ENCODE assay signal across 8 mouse cellular contexts in the genomic region with DNA sequence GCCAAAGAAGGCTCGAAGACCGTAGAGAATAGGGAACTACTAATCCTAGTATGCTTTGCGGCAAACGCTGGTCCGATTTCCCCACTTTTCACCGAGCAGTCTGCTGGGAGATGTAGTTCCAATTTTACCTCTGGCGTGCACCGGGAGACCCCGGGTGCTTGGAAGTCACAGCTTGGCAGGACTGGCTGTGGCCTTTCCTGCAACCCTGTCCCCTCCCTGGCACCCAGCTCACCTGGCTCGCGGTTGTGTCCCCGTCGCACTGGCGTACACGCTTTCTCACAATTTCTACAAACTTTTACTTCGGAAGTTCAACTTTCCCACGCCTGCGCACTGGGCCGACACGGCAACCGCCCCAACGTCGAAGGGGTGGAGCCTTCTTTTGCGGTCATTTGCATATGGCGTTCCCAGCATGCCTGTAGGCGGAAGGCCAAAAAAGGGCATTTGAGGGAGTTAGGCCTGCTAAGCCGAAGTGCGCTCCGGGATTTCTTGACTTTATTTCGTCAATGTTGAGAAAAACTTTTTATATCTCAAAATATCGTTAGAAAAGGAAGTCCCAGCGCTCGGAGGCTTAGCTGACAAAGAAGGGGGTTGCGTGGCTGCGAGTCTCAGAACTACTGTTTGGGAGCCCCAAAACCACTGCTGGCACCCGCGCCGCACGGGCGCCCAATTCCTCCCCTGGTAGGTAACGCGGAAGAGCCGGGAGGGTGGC. TPM values are rescaled to one million over a fixed set of nuclear protein-coding genes. Genes with fewer than 3 reads are reported as not detected.
A peak's percentile ranks its signal among the peaks of the same experiment; 100 is the strongest.
DNase-seq lines count a peak whose midpoint lies in the region; ATAC-seq and TF ChIP-seq lines count a peak whose summit lies in the region.

A gene (plus strand): TSS at position 418 of the 709 bp plus-strand sequence.

- peak within 1 kb of the TSS; percentile 73 for H3K4me3 ChIP-seq in embryonic facial prominence, embryonic 13.5 days
- peak within 1 kb of the TSS; percentile 93 for H3K4me3 ChIP-seq in kidney, adult 2 months (ENCODE audit: insufficient read depth, low read depth, low read length)
- peak within 1 kb of the TSS; percentile 58 for H3K4me3 ChIP-seq in limb, embryonic 12.5 days (replicated peaks)
- H3K4me3 ChIP-seq in midbrain, embryonic 15.5 days, result peak within 1 kb of the TSS; percentile 49
- peak within 1 kb of the TSS; percentile 92 for H3K4me3 ChIP-seq in spleen, adult 2 months (ENCODE audit: extremely low read depth, insufficient read depth, insufficient read length)

- ATAC-seq in embryonic facial prominence, embryonic 13.5 days (ENCODE audit: insufficient number of reproducible peaks, insufficient read depth, low FRiP score, low TSS enrichment, low read depth), result peak; percentile 87
- peak; percentile 86 for ATAC-seq in limb, embryonic 12.5 days (ENCODE audit: insufficient number of reproducible peaks, insufficient read depth, low FRiP score, low TSS enrichment, low read depth)
- ATAC-seq in midbrain, embryonic 15.5 days (replicated peaks), result peak; percentile 91

- H3K27me3 ChIP-seq in embryonic facial prominence, embryonic 13.5 days, result no peaks in the 10 kb centered on the region
- H3K27me3 ChIP-seq in kidney, adult 2 months (replicated peaks; ENCODE audit: control insufficient read depth, insufficient read depth, low read length), result no peaks in the 10 kb centered on the region
- no peaks in the 10 kb centered on the region for H3K27me3 ChIP-seq in limb, embryonic 12.5 days
- no peaks in the 10 kb centered on the region for H3K27me3 ChIP-seq in midbrain, embryonic 15.5 days (replicated peaks)
- H3K27me3 ChIP-seq in spleen, adult 2 months (ENCODE audit: control insufficient read depth, insufficient read depth, low read length), result no peaks in the 10 kb centered on the region

- no peak for TF ChIP-seq POLR2A in kidney, adult 2 months (IDR thresholded peaks at IDR 0.05; ENCODE audit: low read depth, low read length)
- peak; percentile 91 for TF ChIP-seq POLR2A in spleen, adult 2 months (IDR thresholded peaks at IDR 0.05; ENCODE audit: low read depth, low read length)

- H3K27ac ChIP-seq in embryonic facial prominence, embryonic 13.5 days, result peak within 1 kb of the TSS; percentile 89
- H3K27ac ChIP-seq in kidney, adult 2 months (ENCODE audit: insufficient read depth, low read depth, low read length), result peak within 1 kb of the TSS; percentile 95
- peak within 1 kb of the TSS; percentile 90 for H3K27ac ChIP-seq in limb, embryonic 12.5 days
- peak within 1 kb of the TSS; percentile 69 for H3K27ac ChIP-seq in midbrain, embryonic 15.5 days
- peak within 1 kb of the TSS; percentile 90 for H3K27ac ChIP-seq in spleen, adult 2 months (ENCODE audit: insufficient read depth, low read length)

- DNase-seq in 3134 (ENCODE audit: extremely low read depth, insufficient read length, low spot score), result peak; percentile 96
- DNase-seq in adrenal gland, postnatal 36 days, result peak; percentile 96
- peak; percentile 98 to 99 for DNase-seq in heart, adult 18-20 months
- peak; percentile 99 for DNase-seq in kidney, adult 2 months
- peak; percentile 96 to 97 for DNase-seq in spleen, adult 2 months (ENCODE audit: low read depth in 1 of 2, low spot score in 2 of 2)

- H3K4me1 ChIP-seq in embryonic facial prominence, embryonic 13.5 days, result peaks cover 27% of the 10 kb centered on the region
- H3K4me1 ChIP-seq in kidney, adult 2 months (ENCODE audit: control insufficient read depth, insufficient read depth, low read length), result peaks cover 11% of the 10 kb centered on the region; the same call in 1 of the 2 replicates
- peaks cover 33% of the 10 kb centered on the region for H3K4me1 ChIP-seq in limb, embryonic 12.5 days (replicated peaks)
- peaks cover 35% of the 10 kb centered on the region for H3K4me1 ChIP-seq in midbrain, embryonic 15.5 days
- H3K4me1 ChIP-seq in spleen, adult 2 months (ENCODE audit: control insufficient read depth, insufficient read depth, insufficient read length), result peaks cover 17% of the 10 kb centered on the region; the same call in 1 of the 2 replicates

- H3K9ac ChIP-seq in embryonic facial prominence, embryonic 13.5 days, result peak within 1 kb of the TSS; percentile 92
- H3K9ac ChIP-seq in limb, embryonic 12.5 days (replicated peaks), result peak within 1 kb of the TSS; percentile 79
- peak within 1 kb of the TSS; percentile 48 for H3K9ac ChIP-seq in midbrain, embryonic 15.5 days

- H3K4me2 ChIP-seq in embryonic facial prominence, embryonic 13.5 days, result peak within 1 kb of the TSS; percentile 95
- peak within 1 kb of the TSS; percentile 94 for H3K4me2 ChIP-seq in limb, embryonic 12.5 days
- peak within 1 kb of the TSS; percentile 76 for H3K4me2 ChIP-seq in midbrain, embryonic 15.5 days

- no peaks in the 10 kb centered on the region for H3K9me3 ChIP-seq in embryonic facial prominence, embryonic 13.5 days
- no peaks in the 10 kb centered on the region for H3K9me3 ChIP-seq in limb, embryonic 12.5 days
- no peaks in the 10 kb centered on the region for H3K9me3 ChIP-seq in midbrain, embryonic 15.5 days

- peaks cover 66% of the 10 kb centered on the region for H3K36me3 ChIP-seq in embryonic facial prominence, embryonic 13.5 days
- peaks cover 2% of the 10 kb centered on the region; the same call in 1 of the 2 replicates for H3K36me3 ChIP-seq in kidney, adult 2 months (ENCODE audit: control insufficient read depth, insufficient read depth, low read length)
- peaks cover 72% of the 10 kb centered on the region for H3K36me3 ChIP-seq in limb, embryonic 12.5 days
- peaks cover 18% of the 10 kb centered on the region for H3K36me3 ChIP-seq in midbrain, embryonic 15.5 days (replicated peaks)
- peaks cover 30% of the 10 kb centered on the region for H3K36me3 ChIP-seq in spleen, adult 2 months (ENCODE audit: control insufficient read depth, insufficient read depth, low read length)

- no peak for TF ChIP-seq CTCF in kidney, adult 2 months (conservative IDR thresholded peaks at IDR 0.05; ENCODE audit: insufficient read depth, insufficient read length, low read depth, low read length)
- TF ChIP-seq CTCF in spleen, adult 2 months (IDR thresholded peaks at IDR 0.05; ENCODE audit: extremely low read depth, insufficient read depth, insufficient read length, insufficient replicate concordance), result no peak

- WGBS in embryonic facial prominence, embryonic 13.5 days, result under 1% methylated on average over 43 of the region's 43 CpGs
- WGBS in kidney, adult 2 months, result under 1% methylated on average over 43 of the region's 43 CpGs
- WGBS in limb, embryonic 12.5 days, result under 1% methylated on average over 43 of the region's 43 CpGs
- under 1% methylated on average over 43 of the region's 43 CpGs for WGBS in midbrain, embryonic 15.5 days
- under 1% methylated on average over 43 of the region's 43 CpGs for WGBS in spleen, adult 2 months

RNA-seq across cellular contexts. Expression of the gene that starts here (rescaled TPM):
- 100 to 1,000 TPM in 1 of 2 experiments, 10 to 100 TPM in 1; 90.4 to 123 TPM for total RNA-seq in adrenal gland, postnatal 36 days (2021)
- 92.0 and 99.7 TPM in 2 replicates for polyA plus RNA-seq in embryonic facial prominence, embryonic 13.5 days (2015; fragmentation: Nextera tagmentation; extraction: Ambion mirVana)
- 10 to 100 TPM; 21.3 to 29.5 TPM for total RNA-seq in heart, adult 18-20 months (2021)
- 105 and 107 TPM in 2 replicates for polyA plus RNA-seq in kidney, adult 2 months (2012; rRNA removed)
- 90.9 and 97.2 TPM in 2 replicates for polyA plus RNA-seq in limb, embryonic 12.5 days (2016; fragmentation: Nextera tagmentation; extraction: Ambion mirVana)
- 61.9 and 66.8 TPM in 2 replicates for polyA plus RNA-seq in midbrain, embryonic 15.5 days (2015; fragmentation: Nextera tagmentation; extraction: Ambion mirVana)
- 134 and 147 TPM in 2 replicates for polyA plus RNA-seq in spleen, adult 2 months (2012; rRNA removed)

Comparison
In these comparisons a context has a peak if more than half of its experiments do, and no peak if none do; other contexts are left out.
1. Peak in every context shown above with its lines: DNase-seq, ATAC-seq, H3K4me3 ChIP-seq and H3K27ac ChIP-seq.